Mouse (Mus musculus): ENCODE measurements around the gene Ctsc. TPM values are rescaled to one million over a fixed set of nuclear protein-coding genes. Genes with fewer than 3 reads are reported as not detected.
"Not testable (repeated sequence)": the region's sequence is repeated elsewhere in the genome, so short reads cannot be mapped to it uniquely, and the experiment has no call there.

Ctsc gene
- total RNA-seq (2021), result 10 to 100 TPM; 36.1 to 37.9 TPM
- long read RNA-seq, experiment 1, transcript Ctsc-201 (7 exons, 2,493 nt), result major isoform, 24 of 32 reads
- long read RNA-seq, experiment 1, partial matches to known transcripts, result 4 of 32 reads
- long read RNA-seq, experiment 1, other reads (novel, unspliced or antisense), result 3 of 32 reads
- long read RNA-seq, experiment 2, transcript Ctsc-201 (7 exons, 2,493 nt), result major isoform, 27 of 37 reads
- long read RNA-seq, experiment 2, transcript Ctsc-203 (4 exons, 3,220 nt), result minor isoform, 5 of 37 reads
- long read RNA-seq, experiment 2, partial matches to known transcripts, result 0 of 37 reads
- long read RNA-seq, experiment 2, other reads (novel, unspliced or antisense), result 5 of 37 reads

DNA sequence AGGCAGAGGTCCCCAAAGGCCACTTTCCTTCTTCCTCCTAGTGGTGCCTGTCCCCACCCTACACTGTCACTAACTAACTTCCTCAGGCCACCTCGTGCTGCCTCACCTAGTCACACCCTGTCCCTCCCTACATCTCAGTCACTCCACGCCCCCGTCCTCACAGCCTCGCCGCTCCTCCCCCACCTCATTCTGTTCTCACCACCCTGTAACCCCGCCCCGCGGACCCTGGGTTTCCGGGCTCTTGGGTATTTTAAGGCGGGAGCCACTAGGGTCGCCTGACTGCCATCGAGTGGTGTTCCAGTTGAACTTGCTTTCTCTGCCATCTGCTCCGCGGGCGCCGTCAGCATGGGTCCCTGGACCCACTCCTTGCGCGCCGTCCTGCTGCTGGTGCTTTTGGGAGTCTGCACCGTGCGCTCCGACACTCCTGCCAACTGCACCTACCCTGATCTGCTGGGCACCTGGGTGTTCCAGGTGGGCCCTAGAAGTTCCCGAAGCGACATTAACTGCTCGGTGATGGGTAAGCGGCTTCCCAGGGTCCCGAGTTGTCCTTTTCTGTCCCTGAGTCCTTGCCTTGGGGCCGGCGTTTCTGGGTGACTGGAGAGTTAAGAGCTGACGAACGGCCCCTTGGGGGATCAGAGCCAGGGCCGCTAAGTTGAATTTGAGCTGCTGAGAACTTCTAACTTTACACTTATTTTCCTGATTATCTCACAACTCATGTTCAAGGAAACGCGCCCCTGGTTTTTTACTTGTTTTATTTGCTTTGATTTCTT lies at the start of gene Ctsc:
Gene Ctsc (plus strand): TSS at position 228 of the 770 bp plus-strand sequence.
- peak; percentile 54 to 69 for DNase-seq
- intact Hi-C loops (cut with DNase I), result no loop called here

DNA sequence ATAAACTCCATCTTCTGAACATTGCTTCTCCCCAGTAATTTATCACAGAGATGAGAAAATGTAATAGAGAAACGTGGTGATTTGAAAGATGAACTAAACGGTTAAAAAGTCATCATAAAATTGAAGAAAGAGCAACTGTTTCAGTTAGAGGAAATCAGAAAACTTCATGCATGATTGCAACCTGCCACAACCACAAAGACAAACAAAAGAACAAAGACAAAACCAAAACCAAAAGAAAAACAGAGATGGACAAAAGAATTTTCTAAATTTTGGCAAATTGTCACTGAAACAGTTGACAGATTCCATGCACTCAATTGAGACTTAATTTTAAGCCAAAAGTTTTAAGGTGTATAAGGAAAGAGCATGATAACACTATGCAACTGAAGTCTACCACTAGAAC lies 48.8 kb upstream of the Ctsc start:
- DNase-seq, result no peak
- intact Hi-C loops (cut with DNase I), result no loop called here

DNA sequence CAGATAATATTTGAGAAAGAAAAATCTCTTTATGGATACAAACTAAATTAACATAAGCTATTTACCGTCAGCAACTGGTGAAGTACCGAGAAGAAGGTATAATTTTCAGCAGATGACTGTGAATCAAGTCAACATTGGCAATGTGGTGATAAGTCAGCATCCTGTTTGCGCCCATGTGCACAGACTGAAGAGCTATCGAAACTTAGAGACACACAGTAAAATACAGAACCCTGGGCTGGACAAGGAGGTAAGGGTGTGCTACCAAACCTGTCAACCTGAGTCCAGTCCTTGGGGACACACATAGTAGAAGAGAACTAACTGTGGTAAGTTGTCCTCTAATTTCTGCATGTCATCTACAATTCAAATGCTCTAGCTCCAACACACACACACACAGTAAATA lies 47.8 kb upstream of the Ctsc start:
- intact Hi-C loops (cut with DNase I), result no loop called here
- DNase-seq, result no peak

GRCm38 (mm10) chr7:88230756-88231522 lies 46.9 kb upstream of the Ctsc start:
- DNase-seq, result no peak
- intact Hi-C loops (cut with DNase I), result no loop called here

DNA sequence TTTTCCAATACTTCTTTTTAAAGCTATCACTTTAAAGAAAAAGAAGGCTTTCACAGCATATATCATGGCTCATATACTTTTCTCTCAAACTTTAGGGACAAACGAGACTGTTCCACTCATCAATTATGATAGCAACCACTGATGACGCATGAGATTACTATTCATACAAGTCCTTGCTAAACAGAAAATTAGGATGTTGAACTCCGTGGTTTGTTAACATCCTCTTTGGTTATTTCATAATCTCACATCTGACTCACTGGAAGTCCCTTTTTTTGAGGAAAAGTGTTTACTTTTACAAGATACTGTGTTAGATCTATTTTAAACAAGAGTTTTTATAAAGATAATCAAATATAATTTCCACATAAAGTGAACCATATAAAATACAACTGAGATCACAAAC lies 34.8 kb upstream of the Ctsc start:
- intact Hi-C loops (cut with DNase I), result no loop called here
- DNase-seq, result no peak

DNA sequence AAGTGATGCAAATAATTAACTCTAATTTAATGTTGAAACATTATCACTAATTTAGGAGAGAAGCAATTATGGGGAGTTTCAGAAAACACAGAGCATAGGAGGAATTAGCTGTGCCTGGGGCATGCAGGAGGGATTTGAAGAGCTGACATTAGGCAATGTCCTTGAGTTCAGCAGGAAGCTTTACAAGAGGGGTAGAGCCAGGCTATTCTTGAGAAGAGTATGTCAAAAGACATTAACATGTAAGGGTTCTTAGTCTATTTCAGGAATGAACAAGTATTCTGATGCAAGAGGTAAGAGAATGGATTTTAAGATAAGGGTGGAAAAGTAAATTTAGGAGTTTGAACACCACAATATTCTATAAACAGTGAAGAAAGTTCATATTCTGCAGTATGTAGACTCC lies 33.4 kb upstream of the Ctsc start:
- intact Hi-C loops (cut with DNase I), result no loop called here
- DNase-seq, result no peak

GRCm38 (mm10) chr7:88250380-88250779 lies 27.5 kb upstream of the Ctsc start:
- DNase-seq; intact Hi-C loops (cut with DNase I): not testable (repeated sequence)

- intact Hi-C loops (cut with DNase I), result no loop called here
- DNase-seq, result no peak
Measured at GRCm38 (mm10) chr7:88251535-88251934, 26.4 kb upstream of the Ctsc start.

- no peak for DNase-seq
- intact Hi-C loops (cut with DNase I), result no loop called here
Measured at GRCm38 (mm10) chr7:88252129-88252528, 25.8 kb upstream of the Ctsc start.

DNA sequence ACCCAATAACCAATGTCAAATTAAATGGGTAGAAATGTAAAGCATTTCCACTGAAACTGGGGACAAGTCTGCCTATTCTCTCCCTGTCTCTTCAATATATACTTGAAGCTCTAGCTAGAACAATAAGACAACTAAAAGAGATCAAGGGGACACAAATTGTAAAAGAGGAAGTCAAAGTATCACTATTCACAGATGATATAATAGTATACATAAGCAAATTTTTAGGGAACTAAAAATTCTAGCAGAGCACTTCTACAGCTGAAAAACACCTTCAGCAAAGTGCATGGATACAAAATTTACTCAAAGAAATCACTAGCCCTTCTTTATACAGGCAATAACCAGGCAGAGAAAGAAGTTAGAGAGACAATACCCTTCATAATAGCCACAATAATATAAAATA lies 23.0 kb upstream of the Ctsc start:
- intact Hi-C loops (cut with DNase I), result no loop called here
- no peak for DNase-seq

- intact Hi-C loops (cut with DNase I), result no loop called here
- DNase-seq, result no peak
Measured at GRCm38 (mm10) chr7:88259155-88259925, 18.5 kb upstream of the Ctsc start.

- DNase-seq, result no peak
- intact Hi-C loops (cut with DNase I), result no loop called here
Measured at GRCm38 (mm10) chr7:88261799-88262198, 16.1 kb upstream of the Ctsc start.

DNA sequence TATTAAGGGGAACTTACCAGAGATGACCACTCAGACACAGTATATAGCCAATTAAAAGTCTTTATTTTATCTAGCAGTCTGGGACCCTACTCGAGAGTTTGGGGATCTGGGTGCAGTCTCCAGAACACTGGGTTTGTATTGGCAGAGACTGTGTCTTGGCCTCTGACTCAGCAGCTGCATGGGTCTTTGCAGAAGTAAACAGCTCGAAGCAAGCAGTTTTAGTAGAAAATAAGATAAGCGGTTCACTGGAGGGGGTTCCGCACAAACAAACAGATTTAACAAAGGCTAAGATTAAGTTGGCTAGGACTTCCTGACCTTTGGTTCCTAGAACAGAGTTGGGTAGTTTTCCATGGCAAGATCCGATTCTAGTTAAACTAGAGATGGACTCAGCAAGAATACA lies 13.0 kb upstream of the Ctsc start:
- no peak for DNase-seq
- intact Hi-C loops (cut with DNase I), result no loop called here

- DNase-seq, result no peak
- intact Hi-C loops (cut with DNase I), result no loop called here
Measured at GRCm38 (mm10) chr7:88269913-88270312, 8.0 kb upstream of the Ctsc start.

GRCm38 (mm10) chr7:88271531-88271930 lies 6.4 kb upstream of the Ctsc start:
- DNase-seq, result no peak

DNA sequence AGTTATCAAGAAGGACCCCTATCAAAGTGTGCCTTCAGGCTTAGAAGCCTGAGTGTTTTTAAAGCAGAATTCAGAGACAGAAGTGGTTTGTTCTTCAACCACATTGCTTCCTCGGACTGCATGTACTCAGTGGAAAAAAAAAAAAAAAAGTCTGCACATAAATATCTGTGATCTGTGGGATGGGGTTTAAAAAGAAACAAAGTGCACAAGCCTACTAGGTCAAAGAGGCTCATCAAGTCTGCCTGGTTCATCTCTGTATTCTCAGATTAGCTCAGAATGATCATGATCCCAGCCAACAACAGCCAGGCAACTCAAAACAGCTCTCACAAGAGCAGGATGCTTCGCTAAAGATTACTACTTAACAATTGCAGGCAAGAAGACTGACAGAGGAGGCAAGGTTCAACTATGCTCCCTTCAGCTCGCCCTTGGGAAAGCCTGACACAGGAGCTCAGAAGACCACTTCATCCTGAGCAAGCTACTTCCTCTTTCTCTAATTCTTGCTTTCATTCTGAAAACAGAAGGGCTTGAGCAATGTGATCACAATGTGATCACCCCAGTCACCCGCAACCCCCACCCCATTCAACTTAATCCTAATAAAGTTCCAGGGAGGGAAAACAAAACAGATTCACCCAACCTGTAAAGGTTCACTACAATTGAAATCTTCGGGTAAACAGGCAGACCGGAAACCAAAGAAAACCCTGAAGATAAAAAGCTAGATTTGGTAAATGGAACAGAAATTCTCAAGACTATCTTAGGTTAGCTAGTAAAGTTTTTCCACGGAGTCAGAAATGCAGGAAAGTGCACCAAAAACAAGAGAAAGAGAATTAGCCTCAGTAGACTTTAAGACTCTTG lies 745 bp upstream of the Ctsc start:
- intact Hi-C loops (cut with DNase I), result no loop called here
- peak in 1 of 2 experiments; percentile 14 for DNase-seq

More at GRCm38 (mm10) chr7:88271531-88271930, 6.4 kb upstream of the Ctsc start:
- intact Hi-C loops (cut with DNase I), result no loop called here

- no peak for DNase-seq
- intact Hi-C loops (cut with DNase I), result no loop called here
Measured at GRCm38 (mm10) chr7:88278628-88279196, 827 bp downstream of the Ctsc start.

DNA sequence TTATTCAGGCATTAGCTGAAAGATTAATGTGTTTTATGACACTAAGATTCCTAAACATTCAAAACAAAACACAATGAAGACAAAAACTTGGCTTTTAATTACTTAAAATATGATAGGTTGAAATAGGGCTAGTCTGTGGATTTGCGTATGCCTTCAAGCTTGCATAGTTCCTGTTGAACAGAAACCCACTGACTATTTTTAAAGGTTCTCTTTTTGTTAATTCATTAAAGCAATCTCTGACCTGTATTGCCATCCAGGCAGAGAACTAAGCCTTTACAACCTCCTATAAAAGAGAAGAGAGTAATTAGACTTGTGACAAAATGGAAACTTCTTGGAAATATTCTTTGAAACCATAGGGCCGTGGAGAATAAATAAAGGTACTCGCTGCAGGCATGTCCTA lies 7.4 kb downstream of the Ctsc start:
- no peak for DNase-seq
- intact Hi-C loops (cut with DNase I), result no loop called here

DNA sequence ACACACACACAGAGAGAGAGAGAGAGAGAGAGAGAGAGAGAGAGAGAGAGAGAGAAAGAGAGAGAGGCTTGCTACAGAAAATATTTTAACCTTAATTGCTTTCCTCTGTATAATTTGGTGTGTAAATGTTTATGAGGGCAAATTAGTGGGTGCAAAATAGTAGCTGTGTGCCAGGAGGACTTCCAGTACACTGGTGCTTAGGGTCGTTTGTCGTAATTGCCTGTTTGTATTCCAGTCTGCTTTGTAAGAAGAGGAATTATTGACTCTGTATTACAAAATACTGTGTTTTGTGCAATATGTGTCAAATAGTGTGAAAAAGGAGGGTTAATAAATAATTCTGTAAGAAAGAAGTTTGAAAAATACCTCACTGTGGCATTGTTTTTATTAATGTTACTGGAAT lies 13.2 kb downstream of the Ctsc start:
- no peak for DNase-seq
- intact Hi-C loops (cut with DNase I), result no loop called here
